Mouse (Mus musculus) heart, adult 18-20 months (tissue): Measurements from ENCODE around the gene Zfp46. TPM values are rescaled to one million over a fixed set of nuclear protein-coding genes. Genes with fewer than 3 reads are reported as not detected.

Source experiments
- DNase-seq, 2 experiments: peaks; one replicate each; pipeline ENCODE4 v3.0.0; 2021 to 2022; ENCODE audit warnings: mixed read lengths in 1 of 2
- long read RNA-seq, 2 experiments: library from polyadenylated mRNA; stranded (forward); transcript quantifications; one replicate each; pipeline ENCODE4 v2.0.0; 2021
- total RNA-seq, 2 experiments: library from RNA; stranded (reverse); gene quantifications; 2 replicates each; pipeline ENCODE4 v1.2.3; 2021

The Zfp46 gene
- total RNA-seq, result 10 to 100 TPM; 32.3 to 34.8 TPM
- long read RNA-seq, experiment 1, full-length matches to known transcripts, result 3 of 7 reads
- long read RNA-seq, experiment 1, partial matches to known transcripts, result 1 of 7 reads
- long read RNA-seq, experiment 1, other reads (novel, unspliced or antisense), result 3 of 7 reads
- long read RNA-seq, experiment 2, full-length matches to known transcripts, result 1 of 4 reads
- long read RNA-seq, experiment 2, partial matches to known transcripts, result 1 of 4 reads
- long read RNA-seq, experiment 2, other reads (novel, unspliced or antisense), result 2 of 4 reads

GRCm38 (mm10) chr4:136284455-136284854, at the start of gene Zfp46:
TSS of gene Zfp46 (plus strand) at chr4:136284683.
- DNase-seq, result peak; percentile 93

DNA sequence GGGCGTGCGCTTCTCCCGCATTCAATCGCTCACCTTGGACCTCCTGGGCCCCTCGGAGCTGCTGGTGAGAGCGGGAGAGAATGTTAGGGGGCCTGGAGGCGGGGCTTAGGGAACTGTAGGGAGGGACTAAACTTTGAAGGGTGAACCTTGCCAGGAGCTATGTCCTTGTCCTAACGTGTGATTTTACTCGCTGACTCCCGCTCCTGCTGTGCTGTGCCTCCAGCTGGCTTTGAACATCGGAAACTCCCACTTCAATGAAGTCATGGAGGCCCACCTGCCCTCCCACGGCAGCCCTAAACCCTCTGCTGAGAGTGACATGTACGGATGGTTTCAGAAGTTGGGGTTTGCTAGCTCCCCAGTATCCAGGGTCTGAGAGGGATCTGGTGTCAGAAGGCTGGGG, 45.8 kb upstream of the Zfp46 start:
- no peak for DNase-seq

DNA sequence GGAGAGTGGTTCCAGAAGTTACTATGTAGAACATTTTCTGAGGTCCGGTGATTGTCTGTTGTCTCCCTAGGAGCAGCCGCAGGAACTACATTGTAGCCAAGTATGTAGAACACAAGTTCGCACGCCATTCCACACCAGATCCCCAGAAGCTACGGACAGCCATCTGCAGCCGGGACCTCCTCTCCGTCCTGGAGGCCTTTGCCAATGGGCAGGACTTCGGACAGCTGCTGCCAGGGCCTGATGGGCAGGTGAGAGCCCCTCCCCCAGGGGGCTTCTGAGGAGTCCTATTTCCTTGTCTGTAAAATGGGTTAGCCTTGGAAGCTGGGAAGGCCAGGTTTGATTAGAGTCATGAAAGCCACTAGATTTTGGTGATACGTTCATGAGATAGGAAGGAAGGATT, 45.4 kb upstream of the Zfp46 start:
- no peak for DNase-seq

GRCm38 (mm10) chr4:136239622-136240021, 44.9 kb upstream of the Zfp46 start:
- peak; percentile 88 to 92 for DNase-seq

- DNase-seq, result no peak
Observed at GRCm38 (mm10) chr4:136240123-136240522, 44.4 kb upstream of the Zfp46 start.

- no peak for DNase-seq
Observed at GRCm38 (mm10) chr4:136240955-136241354, 43.5 kb upstream of the Zfp46 start.

DNA sequence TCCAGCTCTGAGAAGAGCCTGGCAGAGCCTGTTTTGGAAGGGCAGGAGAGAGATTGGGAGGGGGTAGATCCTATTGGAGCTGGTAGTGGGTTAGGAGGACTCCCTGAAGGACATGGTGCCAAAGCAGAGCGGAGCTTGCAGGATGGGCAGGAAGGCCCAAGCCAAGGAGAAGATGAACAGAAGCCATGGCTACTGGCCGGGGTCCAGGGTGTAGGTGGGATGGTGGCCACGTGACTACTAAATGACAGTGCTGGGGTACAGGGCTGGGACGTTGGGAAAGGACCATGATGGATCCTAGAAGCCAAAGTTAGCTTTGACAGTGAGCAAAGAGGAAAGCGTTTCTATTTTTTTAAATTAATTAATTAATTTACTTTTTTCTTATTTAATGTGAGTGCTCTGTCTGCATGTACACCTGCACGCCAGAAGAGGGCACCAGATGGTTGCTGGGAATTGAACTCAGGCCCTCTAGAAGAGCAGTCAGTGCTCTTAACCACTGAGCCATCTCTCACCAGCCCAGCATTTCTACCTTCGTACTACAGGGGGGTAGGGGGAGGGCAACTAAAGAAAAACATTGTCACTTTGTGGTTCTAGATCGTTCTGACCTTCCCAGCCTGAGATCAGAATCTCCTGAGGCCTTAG, 42.3 kb upstream of the Zfp46 start:
- DNase-seq, result no peak

GRCm38 (mm10) chr4:136242728-136243127, 41.8 kb upstream of the Zfp46 start:
- no peak for DNase-seq

- DNase-seq, result no peak
Observed at GRCm38 (mm10) chr4:136244208-136244607, 40.3 kb upstream of the Zfp46 start.

GRCm38 (mm10) chr4:136245681-136246080, 38.8 kb upstream of the Zfp46 start:
- no peak for DNase-seq

DNA sequence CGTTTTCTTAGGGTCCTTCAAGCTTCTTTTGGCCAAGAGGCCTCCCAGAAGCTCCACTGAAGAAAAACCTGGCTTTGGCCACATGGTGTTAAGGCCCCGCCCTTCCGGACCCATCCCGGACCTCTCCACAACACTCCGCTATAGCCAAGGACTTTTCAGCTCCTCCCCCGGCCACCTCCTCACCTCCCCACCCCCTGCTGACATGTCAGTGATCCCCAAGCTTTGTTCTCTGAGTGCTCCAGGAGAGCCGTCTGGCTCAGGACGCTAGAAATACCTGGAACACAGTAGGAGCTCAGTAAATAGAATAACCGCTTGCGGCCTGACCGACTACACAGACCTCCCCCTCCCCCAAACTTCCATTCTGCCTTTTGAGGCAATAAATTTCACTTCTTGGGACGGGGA, 37.9 kb upstream of the Zfp46 start:
- peak; percentile 46 to 54 for DNase-seq

DNA sequence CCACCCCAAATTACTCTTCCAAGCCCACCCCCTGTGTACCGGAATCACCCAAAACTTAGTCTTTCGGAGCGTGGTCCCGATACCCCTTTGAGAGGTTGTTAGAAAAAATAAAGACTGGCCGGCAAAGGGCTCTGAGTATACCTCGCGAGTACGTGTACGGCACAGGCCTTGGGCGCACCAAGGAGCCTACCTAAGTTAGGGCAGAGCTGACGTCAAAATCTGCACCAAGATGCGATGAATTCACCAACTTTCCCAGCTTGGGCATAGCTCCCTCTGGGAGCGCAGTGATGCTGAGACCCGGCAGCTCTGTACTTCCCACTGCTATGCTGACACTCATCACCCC, 37.1 kb upstream of the Zfp46 start:
- no peak for DNase-seq

DNA sequence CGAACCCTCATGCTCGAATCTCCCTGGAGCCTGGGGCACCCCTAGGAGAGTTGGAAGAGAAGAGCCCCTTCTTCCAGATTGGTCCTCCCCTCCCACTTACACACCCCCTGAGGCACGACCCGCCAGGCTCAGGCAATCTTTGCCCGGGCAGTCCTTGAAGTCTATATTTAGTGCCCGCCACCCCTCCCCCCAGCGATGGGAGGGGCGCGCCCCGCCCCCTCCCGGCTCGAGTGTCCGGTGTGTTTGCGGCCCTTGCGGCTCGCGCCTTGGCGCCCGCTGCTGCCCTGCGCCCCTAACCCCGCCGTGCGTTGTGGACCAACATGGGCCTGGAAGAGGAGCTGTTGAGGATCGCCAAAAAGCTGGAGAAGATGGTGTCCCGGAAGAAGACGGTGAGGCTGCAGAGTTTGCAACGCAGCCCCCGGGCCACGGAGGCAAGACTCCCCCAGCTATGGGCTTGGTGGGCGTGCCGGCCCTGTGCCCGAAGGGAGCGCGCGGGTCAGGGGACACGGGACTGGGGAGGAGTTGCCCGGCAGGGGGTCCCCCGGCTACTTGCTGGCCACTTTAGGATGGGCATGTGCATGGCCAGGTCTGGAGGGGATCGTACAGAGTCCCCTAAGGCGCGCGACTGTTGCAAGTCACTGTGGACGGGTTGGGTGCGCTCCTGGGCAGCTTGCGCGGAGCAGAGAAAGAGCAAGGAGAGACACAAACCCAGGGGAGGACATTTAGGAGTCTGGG, 36.6 kb upstream of the Zfp46 start, which contains the start of gene Tcea3:
Tcea3 (plus strand) TSS at position 1 of the 735 bp plus-strand sequence.
- peak; percentile 67 to 81 for DNase-seq

- no peak for DNase-seq
Observed at GRCm38 (mm10) chr4:136248464-136249331, 35.8 kb upstream of the Zfp46 start.

DNA sequence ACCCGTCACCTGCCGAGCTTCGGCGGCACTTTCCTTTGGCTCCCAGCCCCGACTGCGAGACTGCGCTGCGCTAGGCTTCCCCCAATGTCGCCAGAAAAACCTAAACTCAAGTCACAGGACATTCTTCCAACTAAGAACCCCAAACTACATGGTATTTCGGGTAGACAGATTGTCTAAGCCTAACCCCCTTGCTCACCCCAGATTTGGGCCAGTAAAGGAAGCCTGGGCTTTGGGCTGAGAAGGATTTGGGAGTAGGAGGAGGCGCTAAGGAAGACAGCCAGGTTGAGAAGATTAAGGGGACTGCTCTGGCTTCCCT, 35.2 kb upstream of the Zfp46 start:
- peak in 1 of 2 experiments; percentile 36 for DNase-seq

DNA sequence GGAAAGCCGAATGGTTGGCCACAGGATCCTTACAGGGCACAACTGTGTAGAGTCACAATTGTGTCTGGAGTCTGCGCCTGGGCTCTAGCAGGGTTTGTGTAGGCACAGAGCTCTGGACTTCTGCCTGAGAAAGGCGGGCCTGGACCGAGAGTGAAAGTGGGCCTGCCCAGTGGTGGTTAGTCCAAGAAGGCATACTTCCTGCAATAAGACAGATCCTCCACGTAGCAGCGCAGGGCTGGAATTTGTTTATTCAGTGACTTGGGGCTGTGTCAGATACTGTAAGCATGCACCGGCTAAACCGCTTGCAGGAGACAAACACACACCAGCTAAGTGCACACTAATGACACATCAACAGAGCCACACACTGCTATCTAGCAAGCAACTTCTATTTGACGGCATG, 34.7 kb upstream of the Zfp46 start:
- DNase-seq, result peak; percentile 85

DNA sequence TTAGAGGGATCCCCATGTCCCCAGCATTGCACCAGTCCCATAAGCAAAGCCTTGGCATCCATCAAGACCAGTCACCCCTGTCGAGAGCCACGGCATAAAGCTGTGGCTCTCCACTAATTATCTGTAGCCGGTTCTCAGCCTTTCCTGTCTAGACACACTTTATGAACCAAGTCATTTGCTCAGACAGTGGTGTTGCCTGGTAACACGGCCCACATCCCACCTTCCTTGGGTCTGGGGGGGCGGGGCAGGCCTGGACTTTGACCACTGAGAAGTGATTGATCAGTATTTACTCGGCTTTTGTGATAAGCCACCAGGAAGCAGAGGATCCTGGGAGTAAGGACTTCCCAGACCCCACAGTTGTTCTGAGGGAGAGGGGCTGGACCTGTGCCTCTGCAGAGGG, 28.6 kb upstream of the Zfp46 start:
- DNase-seq, result no peak

DNA sequence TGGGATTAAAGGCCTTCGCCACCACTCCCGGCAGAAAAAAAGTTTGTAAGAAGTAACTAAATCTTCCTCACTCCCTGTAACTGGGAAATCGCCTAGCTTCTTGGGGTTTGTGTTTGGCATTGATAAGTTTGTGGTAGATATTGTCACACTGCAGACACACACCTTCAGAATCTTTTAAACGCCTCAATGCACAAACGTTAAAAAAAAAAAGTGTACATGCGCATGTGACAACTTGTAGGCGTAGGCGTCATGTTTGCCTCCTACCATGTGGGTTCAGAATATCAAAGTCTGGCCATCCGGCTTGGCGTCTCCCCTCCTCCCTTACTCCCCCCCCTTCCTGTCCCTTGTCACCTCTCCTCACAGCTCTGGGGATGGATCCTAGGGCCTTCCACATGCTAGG, 27.8 kb upstream of the Zfp46 start:
- no peak for DNase-seq

DNA sequence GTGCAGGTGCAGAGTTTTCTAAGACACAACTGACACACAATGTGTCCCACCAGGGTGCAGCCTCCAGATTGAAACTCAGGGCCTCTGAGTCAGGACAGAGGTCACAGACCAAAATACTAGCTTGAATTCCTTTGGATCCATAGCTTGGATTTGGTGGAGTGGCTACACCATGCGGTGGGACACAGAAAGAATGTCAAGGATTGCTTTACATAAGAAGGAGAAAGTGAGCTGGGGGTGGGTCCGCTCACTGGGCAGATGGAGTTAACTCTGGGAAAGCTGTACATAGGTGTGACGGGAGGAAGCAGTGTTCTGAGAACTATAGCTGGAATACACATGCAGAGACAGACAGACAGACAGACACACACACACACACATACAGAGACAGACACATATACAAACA, 24.6 kb upstream of the Zfp46 start:
- DNase-seq, result no peak

DNA sequence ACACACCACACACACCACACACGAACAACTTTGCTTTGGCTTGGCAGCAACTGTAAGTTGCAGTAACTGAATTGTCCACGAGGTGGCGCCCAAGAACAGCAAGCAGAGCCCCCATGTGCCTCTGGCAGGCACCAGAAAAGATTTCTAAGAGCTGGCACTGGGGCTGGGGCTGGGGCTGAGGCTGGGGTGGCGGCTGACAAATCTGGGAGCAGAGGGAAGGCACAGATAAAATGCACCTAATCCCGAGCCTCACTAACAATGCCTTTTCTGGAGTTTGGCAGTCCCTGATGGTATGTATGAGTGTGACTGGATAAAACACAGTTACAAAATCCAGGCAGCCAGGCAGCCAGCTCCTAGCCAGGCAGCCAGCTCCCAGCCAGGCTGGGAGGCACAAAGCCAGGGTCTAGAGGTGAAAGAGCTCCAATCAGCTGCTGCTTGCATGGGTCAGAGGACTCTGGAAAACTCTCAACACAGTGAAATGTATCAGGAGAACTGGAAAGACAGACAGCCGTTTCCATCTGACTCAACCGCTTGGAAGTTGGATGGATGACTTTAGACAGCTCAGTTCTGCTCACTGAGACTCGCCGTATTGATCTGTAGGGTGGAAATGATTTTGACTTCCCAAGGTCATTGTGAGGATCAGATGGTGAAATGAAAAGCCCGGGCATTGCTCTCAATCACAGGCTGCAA, 23.8 kb upstream of the Zfp46 start:
- peak; percentile 90 to 95 for DNase-seq

- DNase-seq, result peak; percentile 43 to 62
Observed at GRCm38 (mm10) chr4:136261912-136262311, 22.6 kb upstream of the Zfp46 start.

- no peak for DNase-seq
Observed at GRCm38 (mm10) chr4:136263555-136263954, 20.9 kb upstream of the Zfp46 start.
